Mouse (Mus musculus) T-helper 2 cell (primary cell): Measurements from ENCODE around the gene Car10.

Experiments used
- in situ Hi-C: fragments of 300-600 bp; cut with MboI, MseI; formaldehyde crosslinking; loops from one replicate; pipeline ENCODE4 v1.15.1; 2025; ENCODE audit warnings: high pct_unique_total_duplicates

The Car10 gene

GRCm38 (mm10) chr11:93172430-93172829, 74.6 kb downstream of the Car10 start:
- in situ Hi-C loops: no loop called here

GRCm38 (mm10) chr11:93173533-93174308, 75.9 kb downstream of the Car10 start:
- in situ Hi-C loops: no loop called here

GRCm38 (mm10) chr11:93185477-93185876, 87.6 kb downstream of the Car10 start:
- in situ Hi-C loops: no loop called here

GRCm38 (mm10) chr11:93186163-93186562, 88.3 kb downstream of the Car10 start:
- in situ Hi-C loops: no loop called here

GRCm38 (mm10) chr11:93188621-93189020, 90.8 kb downstream of the Car10 start:
- in situ Hi-C loops: no loop called here

- in situ Hi-C loops: no loop called here
Measured at GRCm38 (mm10) chr11:93200046-93200445, 102.2 kb downstream of the Car10 start.

GRCm38 (mm10) chr11:93217457-93217856, 119.6 kb downstream of the Car10 start:
- in situ Hi-C loops: no loop called here

GRCm38 (mm10) chr11:93230057-93230456, 132.2 kb downstream of the Car10 start:
- in situ Hi-C loops: no loop called here

GRCm38 (mm10) chr11:93249771-93250265, 152.0 kb downstream of the Car10 start:
- in situ Hi-C loops: no loop called here

GRCm38 (mm10) chr11:93251766-93252165, 153.9 kb downstream of the Car10 start:
- in situ Hi-C loops: no loop called here

- in situ Hi-C loops: no loop called here
Measured at GRCm38 (mm10) chr11:93263979-93264378, 166.2 kb downstream of the Car10 start.

GRCm38 (mm10) chr11:93272016-93272415, 174.2 kb downstream of the Car10 start:
- in situ Hi-C loops: no loop called here

- in situ Hi-C loops: no loop called here
Measured at GRCm38 (mm10) chr11:93273906-93274305, 176.1 kb downstream of the Car10 start.

- in situ Hi-C loops: no loop called here
Measured at GRCm38 (mm10) chr11:93293661-93294060, 195.8 kb downstream of the Car10 start.

GRCm38 (mm10) chr11:93309981-93310380, 212.2 kb downstream of the Car10 start:
- in situ Hi-C loops: no loop called here

- in situ Hi-C loops: no loop called here
Measured at GRCm38 (mm10) chr11:93337756-93338155, 239.9 kb downstream of the Car10 start.

- in situ Hi-C loops: no loop called here
Measured at GRCm38 (mm10) chr11:93343961-93344360, 246.1 kb downstream of the Car10 start.

GRCm38 (mm10) chr11:93344869-93345268, 247.0 kb downstream of the Car10 start:
- in situ Hi-C loops: no loop called here

- in situ Hi-C loops: no loop called here
Measured at GRCm38 (mm10) chr11:93361576-93361975, 263.7 kb downstream of the Car10 start.

- in situ Hi-C loops: no loop called here
Measured at GRCm38 (mm10) chr11:93364171-93364570, 266.3 kb downstream of the Car10 start.

- in situ Hi-C loops: no loop called here
Measured at GRCm38 (mm10) chr11:93367244-93367643, 269.4 kb downstream of the Car10 start.

- in situ Hi-C loops: no loop called here
Measured at GRCm38 (mm10) chr11:93367740-93368139, 269.9 kb downstream of the Car10 start.

- in situ Hi-C loops: no loop called here
Measured at GRCm38 (mm10) chr11:93373697-93374354, 276.0 kb downstream of the Car10 start.
